Mouse (Mus musculus) spleen, adult 18-20 months (tissue): Measurements from ENCODE around the gene Myadm.
"Not testable (repeated sequence)": the region's sequence is repeated elsewhere in the genome, so short reads cannot be mapped to it uniquely, and the experiment has no call there.

ENCODE experiments used
- DNase-seq, 2 experiments: peaks; one replicate each; pipeline ENCODE4 v3.0.0; 2022; ENCODE audit warnings: mixed read lengths in 2 of 2

Myadm gene

DNA sequence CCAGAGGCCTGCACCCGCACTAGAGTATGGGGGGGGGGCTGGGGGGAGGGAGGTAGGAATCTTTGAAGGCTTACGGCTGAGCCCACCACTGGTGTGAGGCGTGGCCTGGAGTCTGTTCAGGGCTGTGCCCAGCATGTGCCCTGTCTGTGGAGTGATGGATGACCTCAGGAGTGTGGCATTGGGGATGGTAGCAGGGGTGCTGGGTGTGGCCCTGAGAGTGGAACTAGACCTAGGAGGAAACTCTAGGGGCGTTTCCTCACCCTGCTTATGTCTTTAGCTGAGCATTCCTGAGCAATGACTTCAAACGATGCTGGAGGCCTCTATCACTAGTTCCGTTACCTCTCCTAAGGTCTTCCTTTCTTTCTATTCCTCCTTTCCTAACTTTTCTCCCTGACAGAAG, 2.3 kb downstream of the Myadm start:
- DNase-seq = no peak

DNA sequence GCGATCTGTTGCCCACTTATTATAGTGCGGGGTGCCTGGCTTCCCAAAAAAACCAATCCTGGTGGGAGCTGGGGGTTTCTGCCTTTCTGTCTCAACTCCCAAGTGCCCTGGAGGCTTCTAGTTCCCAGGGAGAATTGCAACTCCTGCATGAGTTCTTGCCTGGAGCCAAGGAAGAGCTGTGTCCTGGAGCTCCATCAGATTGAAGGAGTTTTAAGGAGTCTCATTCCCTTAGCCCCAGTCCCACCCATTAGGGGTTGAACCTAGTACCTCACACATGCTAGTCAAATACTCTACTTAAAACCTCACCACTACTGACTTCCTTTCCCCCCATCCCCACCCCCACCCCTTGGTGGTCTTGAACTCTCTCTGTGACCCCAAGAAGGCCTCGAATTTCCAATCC, 2.9 kb downstream of the Myadm start:
- DNase-seq = no peak

DNA sequence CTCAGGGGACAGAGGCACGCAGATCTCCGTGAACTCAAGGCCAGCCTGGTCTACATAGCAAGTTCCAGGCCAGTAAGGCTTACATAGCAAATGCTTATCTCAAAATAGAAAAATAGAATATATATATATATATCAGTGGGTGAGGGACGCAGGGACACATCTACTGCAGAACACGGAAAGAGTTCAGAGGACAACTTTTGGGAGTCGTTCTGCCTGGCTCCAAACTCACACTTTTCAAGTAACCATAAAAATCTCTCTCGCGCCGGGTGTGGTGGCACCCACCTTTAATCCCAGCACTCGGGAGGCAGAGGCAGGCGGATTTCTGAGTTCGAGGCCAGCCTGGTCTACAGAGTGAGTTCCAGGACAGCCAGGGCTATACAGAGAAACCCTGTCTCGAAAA, 3.4 kb downstream of the Myadm start:
- DNase-seq = not testable (repeated sequence)

DNA sequence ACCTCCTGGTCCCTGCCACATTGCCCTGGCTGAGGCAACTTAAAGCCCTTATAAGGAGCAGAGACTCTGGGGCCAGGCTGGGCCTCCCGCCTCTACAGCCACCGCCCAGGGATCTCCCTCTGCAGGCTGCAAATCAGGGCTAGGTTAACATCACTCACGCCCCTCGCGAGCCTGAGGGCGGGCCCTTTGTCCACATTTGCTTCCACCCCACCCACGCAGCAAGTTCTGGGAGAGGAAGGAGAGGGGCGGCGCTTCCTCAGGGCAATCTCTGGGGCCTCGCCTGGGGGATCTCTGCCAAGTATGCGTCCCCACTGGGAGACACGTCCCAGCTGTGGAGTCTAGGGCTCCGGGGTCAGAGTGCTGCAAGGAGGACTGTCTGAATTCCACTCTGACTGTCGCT, 3.9 kb downstream of the Myadm start:
- peak; percentile 65 to 67 for DNase-seq

DNA sequence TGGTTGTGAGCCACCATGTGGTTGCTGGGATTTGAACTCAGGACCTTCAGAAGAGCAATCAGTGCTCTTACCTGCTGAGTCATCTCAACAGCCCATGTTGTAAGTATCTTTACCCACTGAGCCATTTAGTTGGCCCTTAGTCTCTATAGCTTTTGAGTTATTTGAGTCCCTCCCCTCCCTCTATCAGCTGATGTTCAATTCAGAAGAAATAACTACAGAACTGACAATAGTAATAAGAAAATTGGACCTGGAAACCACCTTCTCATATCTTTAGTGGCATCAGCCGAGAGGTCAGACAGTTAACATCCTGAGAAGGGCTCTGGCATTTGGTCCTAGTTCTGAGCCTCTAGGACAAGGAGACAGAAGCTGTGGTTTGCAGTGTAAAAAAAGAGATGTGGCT, 5.9 kb downstream of the Myadm start:
- no peak for DNase-seq

DNA sequence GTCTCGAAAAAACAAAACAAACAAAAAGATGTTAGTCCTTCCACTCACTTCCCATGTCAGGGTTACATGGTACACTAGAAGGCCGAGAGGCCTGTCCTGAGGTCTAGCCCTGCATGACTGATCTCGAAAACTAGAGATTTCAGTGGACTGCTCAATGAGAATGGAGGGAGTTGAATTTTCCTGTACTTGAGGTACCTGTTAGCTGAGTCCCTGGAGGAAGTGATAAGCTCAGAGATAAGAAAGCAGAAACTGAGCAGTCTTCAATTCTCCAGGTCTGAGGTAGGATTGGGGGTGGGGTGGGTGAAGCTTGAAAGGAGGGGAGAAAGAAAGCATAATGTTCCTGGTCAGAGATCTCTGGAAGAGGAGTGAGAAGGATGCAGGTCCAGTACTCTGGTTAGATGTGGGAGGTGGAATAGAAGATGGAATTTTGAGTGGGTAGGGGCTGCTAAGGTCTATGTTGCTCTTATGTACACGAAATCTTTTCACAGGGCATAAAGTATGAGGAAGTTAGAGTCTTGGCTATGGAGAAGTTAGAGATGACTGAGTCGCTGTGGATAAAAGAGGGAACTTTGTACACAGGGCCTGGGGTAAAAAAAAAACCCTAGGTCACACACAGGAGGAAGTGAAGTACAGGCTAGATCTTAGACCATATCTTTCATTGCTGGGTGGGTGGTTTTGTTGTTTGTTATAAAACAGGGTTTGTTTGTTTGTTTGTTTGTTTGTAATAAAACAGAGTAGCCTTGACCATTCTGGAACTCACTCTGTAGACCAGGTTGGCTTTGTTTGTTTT, 6.6 kb downstream of the Myadm start:
- DNase-seq = no peak

DNA sequence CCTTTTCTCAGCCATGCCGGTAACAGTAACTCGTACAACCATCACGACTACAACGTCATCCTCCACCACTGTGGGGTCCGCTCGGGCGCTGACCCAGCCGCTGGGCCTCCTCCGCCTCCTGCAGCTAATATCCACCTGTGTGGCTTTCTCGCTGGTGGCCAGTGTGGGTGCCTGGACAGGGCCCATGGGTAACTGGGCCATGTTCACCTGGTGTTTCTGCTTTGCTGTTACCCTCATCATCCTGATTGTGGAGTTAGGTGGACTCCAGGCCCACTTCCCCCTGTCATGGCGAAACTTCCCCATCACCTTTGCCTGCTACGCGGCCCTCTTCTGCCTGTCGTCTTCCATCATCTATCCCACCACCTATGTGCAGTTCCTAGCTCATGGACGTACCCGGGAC, 7.8 kb downstream of the Myadm start:
- DNase-seq = no peak

DNA sequence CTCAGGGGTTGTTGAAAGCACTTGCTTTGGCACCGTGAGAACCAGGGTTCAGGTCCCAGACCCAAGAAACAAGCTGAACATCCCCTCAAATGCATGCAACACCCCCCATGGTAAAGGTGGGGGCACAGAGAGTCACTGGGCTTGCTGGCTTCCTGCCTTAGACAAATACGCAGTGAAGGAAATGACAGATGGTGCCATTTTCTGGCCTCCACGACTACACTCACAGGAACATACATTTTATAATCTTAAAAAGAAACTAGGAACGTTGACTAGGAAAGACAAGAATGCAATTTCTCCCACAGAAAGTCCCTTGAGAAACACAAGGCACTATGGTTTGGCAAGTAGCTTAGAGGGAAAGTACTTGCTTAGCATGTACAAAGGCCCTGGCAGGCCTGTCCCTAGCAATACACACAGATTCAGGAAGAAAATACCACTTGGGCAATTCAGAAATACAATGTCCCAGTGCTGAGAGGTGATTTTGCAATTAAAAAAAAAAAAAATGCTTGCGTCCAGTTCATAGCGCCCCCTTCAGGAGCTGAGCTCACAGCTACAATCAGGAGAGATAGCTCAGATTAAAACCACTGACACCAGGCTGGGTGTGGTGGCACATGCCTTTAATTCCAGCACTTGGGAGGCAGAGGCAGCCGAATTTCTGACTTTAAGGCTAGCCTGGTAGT, 11.2 kb downstream of the Myadm start:
- DNase-seq = no peak

DNA sequence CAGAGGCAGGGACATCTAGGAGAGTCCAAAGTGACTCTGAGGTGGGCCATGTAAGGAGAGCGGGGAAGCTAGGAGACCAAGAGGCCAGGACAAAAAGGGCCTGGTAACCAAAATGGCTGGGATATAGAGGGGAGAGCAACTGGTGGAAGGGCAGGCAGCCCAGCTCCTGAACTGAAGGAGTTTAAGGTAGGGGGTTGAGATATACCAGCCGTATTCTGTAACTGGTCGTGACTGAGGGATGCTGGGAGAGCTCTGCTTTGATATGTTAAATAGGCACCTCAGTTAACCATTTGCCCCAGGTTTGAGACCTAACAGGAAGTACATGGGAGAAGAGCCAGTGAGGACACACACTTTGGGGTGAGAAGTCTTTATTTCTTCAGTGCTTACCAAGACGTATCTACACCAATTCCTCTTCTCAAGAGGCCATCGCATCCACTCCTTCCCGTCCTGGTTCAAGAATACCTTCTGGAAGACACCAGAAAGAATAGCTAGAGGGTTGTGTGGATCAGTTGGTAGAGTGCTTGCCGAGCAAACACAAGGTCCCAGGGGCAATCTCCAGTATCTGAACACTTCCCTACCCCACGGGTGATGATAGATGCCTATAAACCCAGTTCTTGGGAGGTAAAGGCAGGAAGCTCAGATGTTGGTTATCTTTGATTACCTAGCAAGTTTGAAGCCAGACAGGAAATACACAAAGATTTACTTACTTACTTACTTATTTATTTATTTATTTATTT, 12.2 kb downstream of the Myadm start:
- no peak for DNase-seq

DNA sequence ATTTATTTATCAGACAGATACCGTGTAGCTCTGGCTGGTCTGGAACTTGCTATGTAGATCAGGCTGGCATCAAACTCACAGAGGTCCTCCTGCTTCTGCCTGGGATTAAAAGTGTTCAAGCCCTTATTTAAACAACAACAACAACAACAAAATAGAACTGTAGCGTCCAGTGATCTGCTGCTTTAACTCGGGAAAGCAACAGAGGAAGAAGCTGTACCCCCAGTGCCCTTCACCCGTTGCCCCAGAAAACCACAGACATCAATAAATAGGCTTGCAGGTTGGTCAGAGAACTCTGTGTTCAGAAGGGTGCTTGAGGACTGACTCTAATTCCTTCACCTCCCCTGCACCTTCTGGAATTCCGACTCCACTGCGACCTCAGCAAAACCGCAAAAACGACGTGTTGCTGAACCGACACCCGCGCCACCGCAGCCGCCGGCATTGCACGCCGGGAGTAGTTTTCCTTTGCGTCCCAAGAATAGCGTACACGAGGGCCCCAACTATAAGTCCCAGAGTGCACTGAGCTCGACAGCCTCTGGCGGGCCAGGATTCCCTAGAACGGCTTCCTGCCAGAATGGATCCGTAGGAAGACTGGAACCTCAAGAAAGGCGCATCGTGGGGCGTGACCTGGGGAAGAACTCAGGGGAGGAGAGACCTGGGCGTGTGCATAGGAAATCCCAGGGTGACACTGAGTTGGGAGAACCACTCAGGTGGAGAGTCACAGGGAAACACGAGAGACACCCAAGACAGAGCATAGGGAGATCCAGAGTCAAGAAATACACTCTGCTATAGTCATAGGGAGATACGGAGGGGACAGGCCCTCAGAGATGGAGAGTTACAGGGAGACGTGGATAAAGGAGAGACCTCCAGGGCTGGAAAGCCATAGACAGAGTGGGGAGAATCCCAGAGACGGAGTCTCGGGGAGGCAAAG, 13.0 kb downstream of the Myadm start:
- DNase-seq = no peak

DNA sequence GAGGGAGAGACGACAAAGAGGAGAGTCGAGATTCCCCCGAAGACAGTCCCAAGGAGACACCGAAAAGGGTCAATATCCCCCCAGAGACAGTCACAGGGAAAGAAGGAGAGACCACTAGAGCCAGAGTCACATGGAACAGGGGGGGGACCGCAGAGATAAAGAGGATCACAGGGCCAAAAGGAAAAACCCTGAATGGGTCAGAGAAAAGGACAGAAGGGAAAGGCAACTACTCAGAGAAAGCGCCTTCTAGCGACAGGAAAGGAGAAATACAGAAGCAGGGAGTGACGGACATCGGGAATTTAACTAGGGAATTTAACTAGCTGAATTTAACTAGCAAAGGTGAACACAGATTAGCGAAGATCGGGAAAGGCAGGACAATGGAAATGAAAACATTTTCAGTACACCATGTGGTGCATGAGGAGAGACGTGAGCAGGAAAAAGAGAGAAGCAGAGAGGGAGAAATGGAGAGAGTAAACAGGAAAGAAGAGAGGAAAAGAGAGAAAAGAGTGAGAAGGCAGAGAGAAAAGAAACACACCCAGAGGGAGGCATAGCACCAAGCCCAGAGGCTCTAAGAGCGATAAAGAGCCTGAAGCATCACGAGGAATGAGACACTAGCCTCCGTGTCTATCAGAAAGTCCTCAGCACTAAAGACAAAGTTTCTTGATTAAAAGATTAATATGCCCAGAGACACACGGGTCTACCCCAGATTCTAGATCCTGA, 13.8 kb downstream of the Myadm start:
- DNase-seq = no peak

DNA sequence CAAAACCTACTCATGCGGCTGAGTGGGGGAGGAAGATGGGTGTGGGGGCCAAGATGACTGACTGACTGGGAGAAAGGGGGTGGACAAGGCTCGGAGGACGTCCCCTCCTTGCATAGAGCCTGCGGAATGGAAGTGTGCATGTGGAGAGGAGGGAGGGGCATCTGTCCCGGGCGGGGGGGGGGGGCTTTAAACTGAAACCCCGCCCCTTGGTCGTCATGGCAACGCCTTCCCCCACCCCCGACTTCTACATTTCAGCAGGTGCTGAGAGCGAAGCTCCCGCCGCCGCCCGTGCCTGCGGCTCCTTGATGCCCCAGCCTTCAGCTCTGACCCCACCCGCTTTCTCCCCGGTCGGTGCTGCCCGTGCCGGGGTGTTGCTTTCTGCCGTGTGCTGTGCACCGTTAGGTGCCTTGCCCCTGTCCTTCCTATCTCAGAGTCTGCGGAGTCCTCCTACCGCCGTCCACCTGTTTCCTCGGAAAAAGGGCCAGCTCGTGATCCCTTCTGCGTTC, 14.4 kb downstream of the Myadm start:
- peak; percentile 43 to 48 for DNase-seq

DNA sequence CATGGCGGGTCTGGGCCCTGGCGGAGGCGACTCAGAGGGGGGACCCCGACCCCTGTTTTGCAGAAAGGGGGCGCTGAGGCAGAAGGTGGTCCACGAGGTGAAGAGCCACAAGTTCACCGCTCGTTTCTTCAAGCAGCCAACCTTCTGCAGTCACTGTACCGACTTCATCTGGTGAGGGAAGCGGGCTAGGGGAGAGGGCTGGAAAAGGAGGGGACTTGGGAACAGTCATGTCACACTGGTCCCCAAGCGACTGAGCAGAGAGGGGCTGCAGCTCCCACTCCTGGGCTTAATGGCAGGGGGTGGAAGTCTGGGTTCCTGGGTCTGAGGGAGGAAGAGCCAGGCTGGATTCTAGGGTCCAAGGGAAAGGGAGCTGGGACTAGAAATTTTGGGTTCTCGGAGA, 14.9 kb downstream of the Myadm start:
- no peak for DNase-seq

DNA sequence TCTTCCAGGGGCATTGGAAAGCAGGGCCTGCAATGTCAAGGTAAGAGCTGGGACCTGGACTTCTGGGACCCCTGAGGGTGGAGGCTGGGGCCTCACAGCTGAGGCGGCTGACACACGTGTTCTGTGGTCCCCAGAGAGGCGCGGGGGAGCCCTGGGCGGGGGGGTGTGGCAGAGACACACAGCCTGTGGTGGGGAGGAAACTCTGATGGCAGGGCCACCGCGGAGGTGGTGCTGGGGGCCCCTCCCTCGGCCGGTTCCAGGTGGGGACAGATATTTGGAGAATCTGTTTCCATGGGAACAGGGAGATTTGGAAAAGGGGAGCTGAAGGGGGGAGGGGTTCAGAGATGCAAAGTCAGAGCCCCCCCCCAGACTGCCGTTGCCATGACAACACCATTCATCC, 15.4 kb downstream of the Myadm start:
- peak; percentile 61 to 66 for DNase-seq

DNA sequence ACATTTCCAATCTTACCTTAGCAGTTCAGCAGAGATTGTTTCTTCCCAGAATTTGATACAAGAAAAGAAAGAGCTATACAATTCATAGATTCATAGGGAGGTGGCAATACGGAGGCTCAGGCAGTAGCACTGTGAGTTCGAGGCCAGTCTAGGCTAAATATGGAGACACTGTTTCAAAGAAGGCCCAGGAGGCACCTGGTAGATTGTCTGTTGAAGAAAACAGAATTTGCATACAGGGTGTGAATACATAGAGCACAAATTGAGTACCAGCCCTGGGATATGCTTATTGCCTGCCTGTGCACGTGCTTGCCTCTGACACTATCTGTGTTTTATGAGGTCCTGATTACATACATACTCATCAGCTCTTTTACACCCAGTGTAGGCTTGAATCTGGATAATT, 17.5 kb downstream of the Myadm start:
- DNase-seq = no peak

DNA sequence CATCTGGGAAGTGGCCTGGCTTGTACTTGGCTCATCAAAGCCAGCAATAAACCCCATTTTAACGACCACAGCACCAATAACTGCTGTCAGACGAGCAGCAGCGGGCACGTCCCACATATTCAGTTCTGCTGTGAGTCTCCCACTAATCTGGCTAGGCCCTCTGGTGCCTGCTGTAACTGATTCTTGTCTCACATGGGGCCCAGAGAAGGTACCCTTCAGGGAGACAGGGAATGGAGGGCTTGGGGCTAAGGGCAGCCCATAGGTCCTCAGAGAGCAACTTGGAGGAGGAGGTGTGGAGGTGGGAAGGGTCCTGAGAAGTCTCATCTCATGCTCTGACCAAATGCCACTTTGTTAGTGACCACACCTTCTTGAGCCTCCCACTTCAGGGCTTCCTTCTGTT, 19.8 kb downstream of the Myadm start:
- no peak for DNase-seq

DNA sequence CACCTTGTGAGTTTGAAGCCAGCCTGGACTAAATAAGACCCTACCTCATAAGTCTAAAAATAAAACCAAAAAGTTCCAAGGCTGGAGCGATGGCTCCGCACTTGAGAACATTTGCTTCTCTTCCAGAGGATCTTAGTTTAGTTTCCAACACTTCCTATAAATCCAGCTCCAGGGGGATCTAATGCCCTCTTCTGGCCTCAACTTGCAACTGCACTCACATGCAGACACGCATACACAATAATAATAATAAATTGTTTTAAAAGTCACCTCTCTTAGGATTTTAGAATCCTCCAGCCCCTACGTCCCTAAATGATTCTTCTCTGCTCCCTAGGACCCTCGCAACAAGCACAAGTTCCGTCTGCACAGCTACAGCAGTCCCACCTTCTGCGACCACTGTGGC, 21.4 kb downstream of the Myadm start:
- no peak for DNase-seq

DNA sequence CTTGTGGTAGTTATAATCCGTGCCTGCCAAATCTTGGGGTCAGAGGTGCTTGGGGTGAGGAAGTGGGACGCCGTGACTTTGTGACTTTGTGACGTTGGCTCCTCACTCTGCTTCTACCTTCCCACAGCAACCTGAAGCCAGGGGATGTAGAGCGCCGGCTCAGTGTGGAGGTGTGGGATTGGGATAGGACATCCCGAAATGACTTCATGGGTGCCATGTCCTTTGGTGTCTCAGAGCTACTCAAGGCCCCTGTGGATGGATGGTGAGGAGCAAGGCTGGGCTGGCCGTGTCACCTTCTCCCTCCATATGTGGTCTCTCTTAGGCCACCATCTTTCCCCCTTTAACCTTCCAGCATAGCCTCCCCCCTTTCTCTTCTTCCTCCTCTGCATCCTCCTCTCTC, 24.7 kb downstream of the Myadm start:
- DNase-seq = no peak

DNA sequence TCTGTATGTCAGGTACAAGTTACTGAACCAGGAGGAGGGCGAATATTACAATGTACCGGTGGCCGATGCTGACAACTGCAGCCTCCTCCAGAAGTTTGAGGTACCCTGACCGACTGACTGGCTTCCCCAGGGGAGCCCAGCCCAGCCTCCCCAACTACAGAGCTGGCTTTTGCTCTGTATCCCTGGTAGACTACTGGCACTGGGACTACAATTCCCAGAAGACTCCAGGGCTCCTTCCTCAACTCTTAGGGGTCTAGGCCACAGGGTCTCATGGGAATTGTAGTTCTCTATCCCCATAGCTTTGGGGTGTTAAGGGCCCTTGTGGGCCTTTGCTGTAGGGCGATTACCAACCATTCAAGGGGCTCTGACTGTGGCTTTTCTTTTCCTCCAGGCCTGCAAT, 25.2 kb downstream of the Myadm start:
- DNase-seq = no peak

DNA sequence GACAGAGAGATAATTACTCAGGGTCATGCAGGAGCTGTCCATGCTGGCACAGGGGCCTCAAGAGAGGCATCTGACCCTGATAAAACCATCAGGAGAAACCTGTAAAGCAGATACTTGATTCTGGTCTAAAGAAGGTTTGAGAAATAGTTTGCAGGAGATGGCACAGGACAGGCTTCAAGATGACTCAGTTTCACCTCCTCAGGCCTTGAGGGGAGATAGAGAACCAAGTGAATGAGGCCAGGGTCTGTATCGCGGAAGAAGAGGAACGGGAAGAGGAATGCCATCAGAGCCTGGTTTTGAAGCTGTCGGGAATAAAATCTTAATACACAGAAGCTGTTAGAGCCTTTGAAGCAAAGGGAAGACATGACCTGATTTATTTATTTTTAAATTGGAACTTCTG, 28.8 kb downstream of the Myadm start:
- no peak for DNase-seq

DNA sequence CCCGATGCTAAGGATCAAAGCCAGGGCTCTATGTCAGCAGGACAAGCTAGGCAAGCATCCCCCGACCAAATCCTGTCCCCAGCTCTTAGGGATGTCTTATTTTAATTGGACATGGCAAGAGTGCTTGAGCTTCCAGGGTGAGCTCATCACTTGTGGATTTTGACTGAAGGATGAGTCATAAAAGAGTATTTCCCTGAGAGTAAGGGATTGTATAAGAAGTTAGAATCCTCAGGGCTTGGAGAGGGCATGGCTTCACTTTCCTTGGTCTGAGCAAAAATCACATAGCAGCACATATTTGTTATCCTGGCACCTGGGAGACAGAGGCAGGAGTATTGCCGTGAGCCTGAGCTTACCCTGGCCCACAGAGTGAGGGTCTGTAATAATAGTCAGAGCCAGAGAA, 32.0 kb downstream of the Myadm start:
- DNase-seq = no peak

DNA sequence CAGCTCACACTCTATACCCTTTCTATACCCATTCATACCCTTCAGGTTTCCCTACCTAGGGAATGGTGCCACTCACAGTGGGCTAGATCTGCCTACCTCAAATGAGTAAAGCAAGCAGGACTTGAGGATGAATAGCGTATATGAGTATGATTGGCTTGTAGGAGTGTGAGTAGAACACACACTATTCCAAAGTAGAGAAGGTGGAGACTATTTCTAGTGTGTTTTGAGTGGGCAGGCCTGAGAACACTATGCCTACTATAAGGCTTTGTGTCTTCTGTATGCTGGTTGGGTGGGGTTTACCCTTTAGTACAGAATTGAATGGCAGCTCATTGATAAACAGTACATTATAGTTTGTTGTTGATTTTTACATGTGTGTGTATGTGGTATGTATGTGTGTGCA, 34.9 kb downstream of the Myadm start:
- no peak for DNase-seq
